Mouse (Mus musculus): ENCODE results near the gene Parvg. TPM values are rescaled to one million over a fixed set of nuclear protein-coding genes. Genes with fewer than 3 reads are reported as not detected.
A peak's percentile ranks its signal among the peaks of the same experiment; 100 is the strongest.

Gene Parvg
- polyA plus RNA-seq, 1 experiment from 2014 or later = 0.75 TPM

DNA sequence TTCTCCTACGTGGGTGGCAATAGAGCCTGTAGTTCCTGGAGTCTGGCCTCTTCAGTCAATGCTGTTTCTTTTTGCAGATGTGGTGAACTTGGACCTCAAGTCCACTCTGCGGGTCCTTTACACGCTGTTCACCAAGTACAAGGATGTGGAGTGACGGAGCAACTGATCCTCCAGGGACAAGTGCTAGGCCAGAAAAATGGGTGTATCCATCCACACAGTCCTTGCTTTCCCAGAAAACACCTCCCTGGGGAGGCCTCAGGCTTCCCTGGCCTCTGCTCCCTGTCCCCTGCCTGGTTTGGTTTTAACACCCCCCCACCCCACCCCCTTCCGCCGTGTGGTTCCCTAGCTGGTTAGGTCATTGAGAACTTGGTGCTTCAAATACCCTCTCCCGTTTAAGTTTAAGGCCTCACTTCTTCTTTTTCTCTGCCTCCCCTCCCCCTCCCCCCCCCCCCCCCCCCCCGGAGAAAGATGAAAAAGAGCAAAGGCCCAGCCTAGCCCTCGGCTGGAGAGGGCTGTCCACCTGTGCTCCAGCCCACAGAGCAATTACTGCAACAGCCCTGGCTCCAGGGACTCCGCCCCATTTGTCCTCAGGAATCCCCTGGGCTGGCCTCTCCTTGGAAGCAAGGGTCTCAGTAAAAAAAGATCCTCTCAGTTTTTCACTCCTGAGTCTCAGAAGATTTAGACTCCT is 10.8 kb upstream of the Parvg start:
- H3K4me1 ChIP-seq = peaks cover 51% of the 10 kb centered on the region
- H3K36me3 ChIP-seq = peaks cover 3% of the 10 kb centered on the region
- WGBS = 48% methylated on average over 10 of the region's 10 CpGs
- DNase-seq (ENCODE audit: low spot score) = no peak
- no peak overlapping the region for H3K4me3 ChIP-seq
- H3K27me3 ChIP-seq (ENCODE audit: low read depth, poor library complexity, severe bottlenecking) = peaks cover 5% of the 10 kb centered on the region; the same call in 1 of the 2 replicates
- peak overlapping the region; percentile 67 for H3K27ac ChIP-seq
- no peaks in the 10 kb centered on the region for H3K9me3 ChIP-seq (replicated peaks)

- peaks cover 5% of the 10 kb centered on the region; the same call in 1 of the 2 replicates for H3K27me3 ChIP-seq (ENCODE audit: low read depth, poor library complexity, severe bottlenecking)
- no peaks in the 10 kb centered on the region for H3K9me3 ChIP-seq (replicated peaks)
- 24% methylated on average over 9 of the region's 9 CpGs for WGBS
- no peak for DNase-seq (ENCODE audit: low spot score)
- peaks cover 3% of the 10 kb centered on the region for H3K36me3 ChIP-seq
- peak overlapping the region; percentile 67 for H3K27ac ChIP-seq
- H3K4me3 ChIP-seq = 0 out of 2 replicates have a peak overlapping the region, but pooled peaks have one; percentile 6
- peaks cover 51% of the 10 kb centered on the region for H3K4me1 ChIP-seq
These were observed 10.3 kb upstream of the Parvg start for GRCm38 (mm10) chr15:84313566-84313878.

GRCm38 (mm10) chr15:84314420-84315080 is 9.3 kb upstream of the Parvg start:
- Histone ChIP-seq H3K4me1 (peaks cover 51% of the 10 kb centered on the region), H3K4me3 (no peak overlapping the region; the same call in 1 of the 2 replicates), H3K27ac (peak overlapping the region; percentile 67), H3K9me3 (replicated peaks) (no peaks in the 10 kb centered on the region), H3K27me3 (ENCODE audit: low read depth, poor library complexity, severe bottlenecking) (peaks cover 5% of the 10 kb centered on the region; the same call in 1 of the 2 replicates), H3K36me3 (peaks cover 3% of the 10 kb centered on the region)
- WGBS = 19% methylated on average over 18 of the region's 18 CpGs
- DNase-seq (ENCODE audit: low spot score) = no peak

- DNase-seq (ENCODE audit: low spot score) = no peak
- peaks cover 3% of the 10 kb centered on the region for H3K36me3 ChIP-seq
- H3K27me3 ChIP-seq (ENCODE audit: low read depth, poor library complexity, severe bottlenecking) = peaks cover 5% of the 10 kb centered on the region; the same call in 1 of the 2 replicates
- WGBS = 50% methylated on average over 15 of the region's 15 CpGs
- H3K9me3 ChIP-seq (replicated peaks) = no peaks in the 10 kb centered on the region
- peak overlapping the region; percentile 67 for H3K27ac ChIP-seq
- H3K4me3 ChIP-seq = no peak overlapping the region
- H3K4me1 ChIP-seq = peaks cover 58% of the 10 kb centered on the region
These were observed 8.4 kb upstream of the Parvg start for GRCm38 (mm10) chr15:84315276-84316046.

DNA sequence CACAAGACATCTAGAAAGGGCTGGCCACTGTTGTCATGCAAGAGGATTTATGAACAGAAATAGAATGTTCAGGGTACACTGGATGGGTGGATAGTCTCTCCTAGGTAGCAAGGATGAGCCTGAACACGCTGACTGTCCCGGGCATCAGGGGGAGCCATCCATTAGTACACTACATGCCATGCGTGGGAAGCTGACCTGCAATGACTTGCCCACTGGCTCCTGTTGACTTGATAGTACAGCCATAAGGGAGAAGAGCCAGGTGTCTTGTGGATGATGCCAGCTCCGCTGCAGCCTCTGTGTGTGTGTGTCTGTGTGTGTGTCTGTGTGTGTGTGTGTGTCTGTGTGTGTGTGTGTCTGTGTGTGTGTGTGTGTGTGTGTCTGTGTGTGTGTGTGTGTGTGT is 4.4 kb upstream of the Parvg start:
- WGBS = 93% methylated on average over 4 of the region's 4 CpGs
- Histone ChIP-seq H3K4me3 (no peak overlapping the region), H3K27me3 (ENCODE audit: low read depth, poor library complexity, severe bottlenecking) (no peaks in the 10 kb centered on the region), H3K9me3 (replicated peaks) (no peaks in the 10 kb centered on the region), H3K27ac (no peak overlapping the region), H3K4me1 (peaks cover 43% of the 10 kb centered on the region), H3K36me3 (no peaks in the 10 kb centered on the region; the same call in 1 of the 2 replicates)
- DNase-seq (ENCODE audit: low spot score) = no peak

DNA sequence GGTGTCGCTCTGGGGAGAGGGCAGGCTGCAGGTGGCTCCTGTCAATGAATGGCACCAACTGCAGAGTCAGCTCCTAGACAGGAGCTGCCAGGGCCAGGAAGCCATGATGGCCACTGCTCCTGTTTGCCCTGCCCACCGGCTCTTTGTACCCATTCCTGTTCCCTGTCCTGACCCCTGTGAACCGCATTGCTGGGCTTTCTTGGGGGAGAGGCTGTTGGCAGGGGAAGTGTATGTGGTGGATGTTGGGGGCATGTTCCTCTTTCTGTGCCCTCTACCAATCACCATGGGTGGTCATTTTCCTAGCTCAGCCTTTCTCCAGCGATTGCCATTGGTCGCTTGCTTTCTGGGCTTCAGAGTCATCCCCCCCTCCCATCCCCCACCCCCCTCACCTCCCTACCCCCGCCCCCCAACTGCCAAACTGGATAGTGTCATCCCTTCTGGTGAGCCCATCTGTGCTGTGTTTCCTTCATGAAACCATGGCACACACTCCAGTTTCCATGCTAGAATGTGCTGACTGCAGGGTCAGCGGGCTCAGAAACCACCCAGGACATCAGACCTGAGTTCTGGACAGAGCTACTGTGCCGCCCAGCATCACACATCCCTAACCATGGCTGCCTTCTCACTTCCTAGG is 2.2 kb upstream of the Parvg start:
- H3K36me3 ChIP-seq = no peaks in the 10 kb centered on the region; the same call in 1 of the 2 replicates
- DNase-seq (ENCODE audit: low spot score) = no peak
- H3K4me1 ChIP-seq = peaks cover 35% of the 10 kb centered on the region
- no peaks in the 10 kb centered on the region for H3K27me3 ChIP-seq (ENCODE audit: low read depth, poor library complexity, severe bottlenecking)
- 76% methylated on average over 8 of the region's 8 CpGs for WGBS
- no peaks in the 10 kb centered on the region for H3K9me3 ChIP-seq (replicated peaks)
- H3K4me3 ChIP-seq = no peak overlapping the region
- no peak overlapping the region for H3K27ac ChIP-seq

- Histone ChIP-seq H3K4me3 (no peak overlapping the region), H3K9me3 (replicated peaks) (no peaks in the 10 kb centered on the region), H3K36me3 (no peaks in the 10 kb centered on the region), H3K27ac (no peak overlapping the region), H3K27me3 (ENCODE audit: low read depth, poor library complexity, severe bottlenecking) (no peaks in the 10 kb centered on the region), H3K4me1 (peaks cover 37% of the 10 kb centered on the region)
- no peak for DNase-seq (ENCODE audit: low spot score)
- 80% methylated on average over 8 of the region's 8 CpGs for WGBS
These were observed 1.2 kb downstream of the Parvg start for GRCm38 (mm10) chr15:84324870-84325553.

DNA sequence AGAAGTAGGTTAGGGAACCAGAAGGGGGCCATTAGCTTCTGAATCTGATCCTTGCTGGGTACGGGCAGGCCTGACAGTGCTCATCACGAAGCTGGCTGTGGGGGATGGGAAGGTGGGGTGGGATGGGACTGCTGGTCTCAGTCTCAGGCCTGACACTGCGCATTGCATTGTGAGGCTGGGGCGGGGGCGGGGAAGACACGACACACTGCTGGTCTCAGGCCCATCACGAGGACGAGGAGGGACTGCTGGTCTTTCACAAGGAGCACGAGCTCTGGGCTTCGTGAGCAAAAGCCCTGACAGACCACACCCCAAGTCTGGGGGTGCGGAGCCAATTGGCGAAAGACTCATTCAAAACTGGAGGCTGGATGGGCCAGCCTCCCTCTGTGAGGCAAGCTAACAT is 1.9 kb downstream of the Parvg start:
- no peaks in the 10 kb centered on the region for H3K9me3 ChIP-seq (replicated peaks)
- no peak for DNase-seq (ENCODE audit: low spot score)
- H3K4me1 ChIP-seq = peaks cover 30% of the 10 kb centered on the region
- no peak overlapping the region for H3K4me3 ChIP-seq
- WGBS = 42% methylated on average over 12 of the region's 12 CpGs
- no peak overlapping the region for H3K27ac ChIP-seq
- H3K36me3 ChIP-seq = no peaks in the 10 kb centered on the region
- no peaks in the 10 kb centered on the region for H3K27me3 ChIP-seq (ENCODE audit: low read depth, poor library complexity, severe bottlenecking)

- H3K4me1 ChIP-seq = peaks cover 25% of the 10 kb centered on the region
- H3K4me3 ChIP-seq = no peak overlapping the region
- no peak overlapping the region for H3K27ac ChIP-seq
- no peaks in the 10 kb centered on the region for H3K9me3 ChIP-seq (replicated peaks)
- H3K27me3 ChIP-seq (ENCODE audit: low read depth, poor library complexity, severe bottlenecking) = no peaks in the 10 kb centered on the region
- 76% methylated on average over 10 of the region's 10 CpGs for WGBS
- H3K36me3 ChIP-seq = no peaks in the 10 kb centered on the region
- DNase-seq (ENCODE audit: low spot score) = no peak
These were observed 5.0 kb downstream of the Parvg start for GRCm38 (mm10) chr15:84328870-84329269.

- 85% methylated on average over 8 of the region's 8 CpGs for WGBS
- H3K36me3 ChIP-seq = no peaks in the 10 kb centered on the region
- H3K9me3 ChIP-seq (replicated peaks) = no peaks in the 10 kb centered on the region
- H3K27me3 ChIP-seq (ENCODE audit: low read depth, poor library complexity, severe bottlenecking) = no peaks in the 10 kb centered on the region
- DNase-seq (ENCODE audit: low spot score) = no peak
- H3K27ac ChIP-seq = no peak overlapping the region
- peaks cover 21% of the 10 kb centered on the region for H3K4me1 ChIP-seq
- no peak overlapping the region for H3K4me3 ChIP-seq
These were observed 6.1 kb downstream of the Parvg start for GRCm38 (mm10) chr15:84329940-84330339.

DNA sequence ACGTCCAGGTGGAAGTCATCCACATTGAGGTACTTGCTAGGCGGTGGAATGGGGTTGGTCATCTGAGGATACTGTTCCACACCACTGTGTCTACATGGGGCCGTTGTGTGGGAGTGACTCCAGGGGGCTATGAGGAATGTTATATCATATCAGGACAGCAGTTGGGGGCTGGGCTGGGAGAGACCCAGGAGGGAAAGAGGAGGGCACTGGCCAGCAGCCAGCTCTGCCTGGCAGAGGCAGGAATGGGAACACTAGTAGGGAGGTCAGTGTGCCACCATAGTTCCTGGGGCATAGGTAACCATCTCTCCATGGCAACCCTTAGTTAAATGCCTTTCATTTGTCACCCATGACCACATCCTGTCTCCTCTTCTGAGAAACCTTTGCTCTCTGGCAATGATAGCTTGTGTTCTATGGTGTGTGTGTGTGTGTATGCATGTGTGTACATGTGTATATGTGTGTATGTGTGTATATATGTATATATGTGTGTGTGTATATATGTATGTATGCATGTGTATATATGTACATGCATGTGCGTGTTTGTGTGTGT is 7.3 kb downstream of the Parvg start:
- no peaks in the 10 kb centered on the region for H3K27me3 ChIP-seq (ENCODE audit: low read depth, poor library complexity, severe bottlenecking)
- no peak overlapping the region for H3K4me3 ChIP-seq
- H3K4me1 ChIP-seq = peaks cover 11% of the 10 kb centered on the region
- WGBS = 86% methylated on average over 4 of the region's 4 CpGs
- no peak for DNase-seq (ENCODE audit: low spot score)
- H3K36me3 ChIP-seq = no peaks in the 10 kb centered on the region
- H3K9me3 ChIP-seq (replicated peaks) = no peaks in the 10 kb centered on the region
- H3K27ac ChIP-seq = no peak overlapping the region

DNA sequence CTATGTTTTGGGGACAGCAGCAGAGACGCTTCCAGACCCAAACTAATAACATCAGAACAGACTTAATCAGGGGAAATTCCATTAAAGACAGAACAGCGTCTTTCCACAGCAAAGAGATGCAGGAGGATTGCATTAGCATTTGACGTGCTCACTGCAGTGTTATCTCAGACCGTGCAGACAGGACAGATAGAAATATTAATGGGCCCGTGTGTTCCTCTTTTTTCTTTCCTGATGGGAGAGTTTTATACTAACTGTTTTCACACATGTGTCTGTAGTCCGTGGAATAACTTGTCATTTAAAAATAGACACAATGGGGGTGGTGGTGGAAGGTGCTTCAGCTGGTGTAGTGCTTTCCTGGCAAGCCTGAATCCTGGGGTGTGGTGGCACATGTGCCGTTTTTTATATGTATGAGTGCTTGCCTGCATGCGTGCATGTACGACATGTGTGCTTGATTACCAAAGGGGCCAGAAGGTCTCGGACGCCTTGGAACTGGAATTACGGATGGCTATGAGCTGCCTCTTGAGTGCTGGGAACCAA is 12.5 kb downstream of the Parvg start:
- no peak for DNase-seq (ENCODE audit: low spot score)
- Histone ChIP-seq H3K4me3 (no peak overlapping the region), H3K27ac (no peak overlapping the region), H3K27me3 (ENCODE audit: low read depth, poor library complexity, severe bottlenecking) (no peaks in the 10 kb centered on the region), H3K4me1 (peaks cover 16% of the 10 kb centered on the region), H3K9me3 (replicated peaks) (no peaks in the 10 kb centered on the region), H3K36me3 (no peaks in the 10 kb centered on the region)
- WGBS = 63% methylated on average over 12 of the region's 12 CpGs

Data from limb, embryonic 10.5 days (tissue).